Mouse (Mus musculus) erythroblast, embryonic 14.5 days (primary cell): ENCODE results near the gene Erbb2.

Experiments
- GATA1 ChIP-seq: IDR thresholded peaks from 2 replicates; pipeline ENCODE4 v1.6.1; 2012; ENCODE audit warnings: low read length, inconsistent platforms, mixed read lengths
- TAL1 ChIP-seq: IDR thresholded peaks from 3 replicates; pipeline ENCODE4 v1.6.1; 2012; ENCODE audit warnings: low read length, inconsistent platforms, mixed read lengths

DNA sequence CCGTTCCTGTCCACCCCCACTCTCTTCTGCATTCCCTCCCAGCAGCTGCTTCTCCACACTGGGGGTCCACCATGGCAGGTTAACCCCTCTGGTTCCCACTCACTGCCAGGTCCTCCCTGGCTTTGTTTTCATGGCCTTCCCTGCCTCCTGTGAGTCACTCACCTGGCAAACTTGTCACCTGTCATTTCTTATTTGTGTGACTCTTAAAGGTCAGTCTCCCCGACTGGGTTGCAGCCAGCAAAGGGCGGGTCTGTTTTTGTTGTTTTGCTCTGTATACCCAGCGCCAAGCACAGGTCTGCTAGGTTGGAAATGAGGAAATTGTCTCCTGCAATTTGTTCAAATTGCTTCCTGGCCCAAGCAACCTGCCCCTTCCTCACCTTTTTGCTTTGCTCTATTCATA lies 33.4 kb downstream of the Erbb2 start:
- no peak for TF ChIP-seq GATA1
- no peak for TF ChIP-seq TAL1
